Mouse (Mus musculus) midbrain, postnatal 0 days (tissue): ENCODE data around the gene Rimbp2. TPM values are rescaled to one million over a fixed set of nuclear protein-coding genes. Genes with fewer than 3 reads are reported as not detected.

Experiments used
- ATAC-seq: fragments of 200-750 bp; cut with Nextera tagmentation; 2 replicates; pipeline ENCODE4 v1.8.0; 2017; ENCODE audit warnings: moderate number of reproducible peaks, mild to moderate bottlenecking, moderate TSS enrichment, moderate library complexity; ENCODE audit not compliant: low FRiP score
- DNase-seq: peaks from one replicate; pipeline ENCODE4 v3.0.0-alpha.2; 2015; ENCODE audit warnings: low spot score
- H3K27ac ChIP-seq: fragments of 300-500 bp; sonication (generic); 2 replicates; pipeline ENCODE4 v1.5.1; 2014; ENCODE audit warnings: low read depth, mild to moderate bottlenecking, low read length, mixed read lengths
- H3K27me3 ChIP-seq: fragments of 300-500 bp; sonication (generic); 2 replicates; pipeline ENCODE4 v1.6.1; 2014; ENCODE audit warnings: low read length, control low read depth, mixed read lengths; ENCODE audit not compliant: insufficient read depth
- H3K36me3 ChIP-seq: fragments of 300-500 bp; sonication (generic); 2 replicates; pipeline ENCODE4 v1.6.1; 2014; ENCODE audit warnings: low read length, control low read depth, mixed read lengths; ENCODE audit not compliant: insufficient read depth
- H3K4me1 ChIP-seq: fragments of 300-500 bp; sonication (generic); 2 replicates; pipeline ENCODE4 v1.6.1; 2014; ENCODE audit warnings: mild to moderate bottlenecking, control low read depth, antibody characterized with exemption, low read length, mixed read lengths; ENCODE audit not compliant: insufficient read depth
- H3K4me2 ChIP-seq: fragments of 300-500 bp; sonication (generic); 2 replicates; pipeline ENCODE4 v1.6.1; 2014; ENCODE audit warnings: low read depth, mild to moderate bottlenecking, low read length, mixed read lengths; ENCODE audit not compliant: poor library complexity, severe bottlenecking
- H3K4me3 ChIP-seq: fragments of 300-500 bp; sonication (generic); 2 replicates; pipeline ENCODE4 v1.5.1; 2014; ENCODE audit warnings: low read depth, mild to moderate bottlenecking, low read length, moderate library complexity
- H3K9ac ChIP-seq: fragments of 300-500 bp; sonication (generic); replicated peaks from 2 replicates; pipeline ENCODE4 v1.6.1; 2014; ENCODE audit warnings: mild to moderate bottlenecking, low read length, moderate library complexity, mixed read lengths; ENCODE audit not compliant: poor library complexity, severe bottlenecking
- H3K9me3 ChIP-seq: fragments of 300-500 bp; sonication (generic); 2 replicates; pipeline ENCODE4 v1.6.1; 2016; ENCODE audit warnings: low read length, control low read depth
- CTCF ChIP-seq: IDR thresholded peaks from 2 replicates; pipeline ENCODE4 v1.5.1; 2016; ENCODE audit warnings: antibody characterized with exemption, mild to moderate bottlenecking
- WGBS: fragments of 180-500 bp; shearing (Covaris S2); extraction: QIAGEN DNeasy Blood & Tissue Kit; methylation state at CpG from one replicate; pipeline ENCODE4 v1.1.7; 2014; 5-methylcytosine and 5-hydroxymethylcytosine counted together
- polyA plus RNA-seq: library from polyadenylated mRNA; unstranded; fragments of >200 nt; fragmentation: Nextera tagmentation; extraction: Ambion mirVana; gene quantifications from 2 replicates; pipeline ENCODE4 v1.2.1, GENCODE M21; 2015
- total RNA-seq: library from RNA; depleted of rRNA; stranded (reverse); fragments of >200 nt; gene quantifications from 2 replicates; pipeline ENCODE4 v1.2.3, GENCODE M21; 2014

Rimbp2 gene
- total and polyA plus RNA-seq, 2 experiments from 2014 or later = 6.1 to 22.7 TPM

DNA sequence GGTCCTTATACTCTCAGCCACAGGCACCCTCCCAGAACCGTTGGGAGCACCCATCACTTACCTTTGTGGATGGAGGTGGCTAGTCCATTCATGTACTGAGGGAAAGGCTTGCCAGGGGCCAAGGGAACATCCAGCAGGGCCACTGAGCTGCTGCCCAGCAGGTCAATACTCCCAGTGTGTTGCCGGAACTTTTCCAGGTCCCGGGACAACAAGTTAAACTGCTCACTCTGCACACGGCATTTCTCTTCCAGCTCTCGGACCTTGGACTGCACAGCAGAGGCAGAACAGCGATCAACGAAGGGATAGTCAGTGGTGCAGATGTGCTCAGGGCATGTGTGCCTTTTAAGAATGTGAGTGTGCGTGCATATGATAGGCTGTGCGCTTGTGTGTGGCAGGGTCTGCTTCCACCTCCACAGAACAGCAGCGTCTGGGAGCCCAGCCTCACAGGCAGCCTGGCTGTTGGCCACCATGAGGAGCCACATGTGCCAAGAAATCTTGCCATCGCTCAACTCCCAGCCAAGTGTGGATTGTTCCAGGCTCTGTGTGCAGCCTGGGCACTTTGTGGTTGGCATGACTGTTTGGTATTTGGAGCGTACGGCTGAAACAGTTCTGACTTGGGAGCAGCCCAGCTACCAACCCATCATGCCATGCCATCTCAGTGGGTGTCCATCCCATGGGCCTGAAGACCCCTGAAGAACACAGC, 146.8 kb downstream of the Rimbp2 start:
- peak; percentile 91 for DNase-seq
- Histone ChIP-seq H3K9me3 (no peaks in the 10 kb centered on the region), H3K9ac (no peak overlapping the region), H3K4me2 (no peak overlapping the region), H3K4me3 (no peak overlapping the region), H3K36me3 (peaks cover 4% of the 10 kb centered on the region; the same call in 1 of the 2 replicates), H3K27me3 (no peaks in the 10 kb centered on the region), H3K27ac (no peak overlapping the region), H3K4me1 (peaks cover 4% of the 10 kb centered on the region; the same call in 1 of the 2 replicates)
- 81% methylated on average over 13 of the region's 13 CpGs for WGBS
- ATAC-seq = no peak
- no peak for TF ChIP-seq CTCF

GRCm38 (mm10) chr5:128805092-128805491, 148.2 kb downstream of the Rimbp2 start:
- H3K4me1 ChIP-seq = peaks cover 3% of the 10 kb centered on the region; the same call in 1 of the 2 replicates
- H3K27me3 ChIP-seq = no peaks in the 10 kb centered on the region
- H3K4me3 ChIP-seq = no peak overlapping the region
- H3K4me2 ChIP-seq = no peak overlapping the region
- no peak for DNase-seq
- 84% methylated on average over 2 of the region's 2 CpGs for WGBS
- peaks cover 4% of the 10 kb centered on the region; the same call in 1 of the 2 replicates for H3K36me3 ChIP-seq
- H3K27ac ChIP-seq = no peak overlapping the region
- no peaks in the 10 kb centered on the region for H3K9me3 ChIP-seq
- H3K9ac ChIP-seq = no peak overlapping the region
- ATAC-seq = no peak
- no peak for TF ChIP-seq CTCF

GRCm38 (mm10) chr5:128800592-128800991, 152.7 kb downstream of the Rimbp2 start:
- ATAC-seq = no peak
- peaks cover 21% of the 10 kb centered on the region for H3K36me3 ChIP-seq
- DNase-seq = peak; percentile 54
- no peak overlapping the region for H3K4me2 ChIP-seq
- H3K4me1 ChIP-seq = no peaks in the 10 kb centered on the region
- TF ChIP-seq CTCF = no peak
- no peak overlapping the region for H3K27ac ChIP-seq
- no peaks in the 10 kb centered on the region for H3K27me3 ChIP-seq
- H3K9me3 ChIP-seq = no peaks in the 10 kb centered on the region
- H3K4me3 ChIP-seq = no peak overlapping the region
- no peak overlapping the region for H3K9ac ChIP-seq
- 89% methylated on average over 5 of the region's 5 CpGs for WGBS

- Histone ChIP-seq H3K9ac (no peak overlapping the region), H3K27ac (no peak overlapping the region), H3K4me2 (no peak overlapping the region), H3K27me3 (no peaks in the 10 kb centered on the region), H3K4me3 (no peak overlapping the region), H3K36me3 (peaks cover 26% of the 10 kb centered on the region), H3K4me1 (0 out of 2 replicates have a peak, but pooled peaks cover 3% of the 10 kb centered on the region), H3K9me3 (no peaks in the 10 kb centered on the region)
- ATAC-seq (no peak), DNase-seq (no peak)
- WGBS = 77% methylated on average over 22 of the region's 22 CpGs
- TF ChIP-seq CTCF = no peak
Measured at GRCm38 (mm10) chr5:128781621-128782020, 171.7 kb downstream of the Rimbp2 start.

GRCm38 (mm10) chr5:128776386-128776785, 176.9 kb downstream of the Rimbp2 start:
- Histone ChIP-seq H3K9ac (no peak overlapping the region), H3K27ac (no peak overlapping the region), H3K4me1 (no peaks in the 10 kb centered on the region), H3K4me2 (no peak overlapping the region), H3K9me3 (no peaks in the 10 kb centered on the region), H3K36me3 (peaks cover 25% of the 10 kb centered on the region), H3K4me3 (no peak overlapping the region), H3K27me3 (no peaks in the 10 kb centered on the region)
- ATAC-seq (no peak), DNase-seq (no peak)
- WGBS = 77% methylated on average over 2 of the region's 2 CpGs
- TF ChIP-seq CTCF = peak; percentile 48

- ATAC-seq (no peak), DNase-seq (no peak)
- Histone ChIP-seq H3K4me2 (no peak overlapping the region; the same call in 1 of the 2 replicates), H3K36me3 (peaks cover 13% of the 10 kb centered on the region), H3K27me3 (no peaks in the 10 kb centered on the region), H3K27ac (no peak overlapping the region), H3K4me1 (no peaks in the 10 kb centered on the region), H3K9me3 (no peaks in the 10 kb centered on the region), H3K4me3 (no peak overlapping the region), H3K9ac (no peak overlapping the region)
- TF ChIP-seq CTCF = no peak
- WGBS = 12% methylated on average over 10 of the region's 10 CpGs
Measured at GRCm38 (mm10) chr5:128769026-128769631, 184.2 kb downstream of the Rimbp2 start.
